Mouse (Mus musculus) midbrain, embryonic 14.5 days (tissue): ENCODE results near the gene Plcxd2. TPM values are rescaled to one million over a fixed set of nuclear protein-coding genes. Genes with fewer than 3 reads are reported as not detected.

ENCODE experiments used
- ATAC-seq: fragments of 200-750 bp; cut with Nextera tagmentation; 2 replicates; pipeline ENCODE4 v1.8.0; 2017; ENCODE audit warnings: moderate number of reproducible peaks, moderate library complexity; ENCODE audit not compliant: low FRiP score, low TSS enrichment
- DNase-seq: peaks from one replicate; pipeline ENCODE4 v3.0.0-alpha.2; 2015
- H3K27ac ChIP-seq: fragments of 300-500 bp; sonication (generic); replicated peaks from 2 replicates; pipeline ENCODE4 v1.5.1; 2014; ENCODE audit warnings: mild to moderate bottlenecking, low read depth, low read length, moderate library complexity
- H3K27me3 ChIP-seq: fragments of 300-500 bp; sonication (generic); 2 replicates; pipeline ENCODE4 v1.6.1; 2014; ENCODE audit warnings: low read length, control low read depth, mixed read lengths; ENCODE audit not compliant: control insufficient read depth, insufficient read depth
- H3K36me3 ChIP-seq: fragments of 300-500 bp; sonication (generic); 2 replicates; pipeline ENCODE4 v1.6.1; 2014; ENCODE audit warnings: low read length, control low read depth; ENCODE audit not compliant: control insufficient read depth, insufficient read depth
- H3K4me1 ChIP-seq: fragments of 300-500 bp; sonication (generic); 2 replicates; pipeline ENCODE4 v1.6.1; 2014; ENCODE audit warnings: mild to moderate bottlenecking, antibody characterized with exemption, low read length, control low read depth; ENCODE audit not compliant: control insufficient read depth, insufficient read depth
- H3K4me2 ChIP-seq: fragments of 300-500 bp; sonication (generic); 2 replicates; pipeline ENCODE4 v1.6.1; 2014; ENCODE audit warnings: mild to moderate bottlenecking, low read length, moderate library complexity
- H3K4me3 ChIP-seq: fragments of 300-500 bp; sonication (generic); replicated peaks from 2 replicates; pipeline ENCODE4 v1.5.1; 2014; ENCODE audit warnings: low read depth, low read length
- H3K9ac ChIP-seq: fragments of 300-500 bp; sonication (generic); replicated peaks from 2 replicates; pipeline ENCODE4 v1.6.1; 2014; ENCODE audit warnings: mild to moderate bottlenecking, low read length, moderate library complexity
- H3K9me3 ChIP-seq: fragments of 300-500 bp; sonication (generic); 2 replicates; pipeline ENCODE4 v1.6.1; 2016; ENCODE audit warnings: low read length, control low read depth, mixed read lengths; ENCODE audit not compliant: control insufficient read depth
- WGBS: fragments of 180-500 bp; shearing (Covaris S2); extraction: QIAGEN DNeasy Blood & Tissue Kit; methylation state at CpG from one replicate; pipeline ENCODE4 v1.1.7; 2014; 5-methylcytosine and 5-hydroxymethylcytosine counted together
- polyA plus RNA-seq: library from polyadenylated mRNA; unstranded; fragments of >200 nt; fragmentation: Nextera tagmentation; extraction: Ambion mirVana; gene quantifications from 2 replicates; pipeline ENCODE4 v1.2.1, GENCODE M21; 2014

The Plcxd2 gene
- polyA plus RNA-seq, 1 experiment from 2014 or later, result 8.7 TPM

DNA sequence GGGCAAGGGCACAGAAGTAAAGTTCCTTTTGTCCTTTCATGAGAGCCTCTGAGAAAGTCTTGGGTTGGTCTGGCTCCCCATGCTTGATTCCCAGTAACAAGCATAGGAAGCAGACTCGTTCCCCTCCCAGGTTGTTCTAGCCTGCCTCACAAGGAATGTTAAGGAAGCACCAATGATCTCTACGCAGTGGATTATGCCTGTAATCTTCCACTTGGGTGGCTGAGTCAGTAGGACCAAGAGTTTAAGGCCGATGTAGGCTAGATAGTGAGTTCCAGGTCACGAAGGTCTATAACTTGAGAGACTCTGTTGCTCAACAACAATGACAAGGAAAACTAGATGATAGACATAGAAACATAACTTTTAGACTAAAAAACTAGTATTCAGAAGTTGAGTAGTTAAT, 9.8 kb upstream of the Plcxd2 start:
- 88% methylated on average over 4 of the region's 4 CpGs for WGBS
- DNase-seq, result no peak
- Histone ChIP-seq H3K4me1 (no peaks in the 10 kb centered on the region), H3K4me2 (no peak overlapping the region), H3K36me3 (no peaks in the 10 kb centered on the region), H3K9ac (no peak overlapping the region), H3K4me3 (no peak overlapping the region), H3K27ac (no peak overlapping the region), H3K27me3 (no peaks in the 10 kb centered on the region), H3K9me3 (no peaks in the 10 kb centered on the region)
- no peak for ATAC-seq

DNA sequence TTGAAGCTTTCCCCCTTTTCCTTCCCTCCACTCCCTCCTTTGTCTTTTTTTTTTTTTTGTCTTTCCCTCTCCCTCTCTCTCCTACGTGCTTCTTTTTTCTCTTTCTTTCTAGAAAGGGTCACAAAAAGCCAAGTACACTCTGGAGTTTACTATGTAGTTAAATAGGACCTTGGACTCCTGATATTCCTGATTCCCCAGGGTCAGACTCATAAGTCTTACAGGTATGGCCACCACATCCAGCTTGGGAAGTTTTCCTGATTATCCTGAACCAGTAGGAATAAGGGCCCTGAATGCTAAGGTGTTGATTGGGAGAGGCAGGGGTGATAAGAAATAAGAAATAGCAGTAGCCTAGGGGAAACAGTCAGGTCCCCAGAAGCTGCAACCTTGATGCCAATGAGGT, 9.3 kb upstream of the Plcxd2 start:
- no peaks in the 10 kb centered on the region for H3K9me3 ChIP-seq
- H3K27ac ChIP-seq, result no peak overlapping the region
- H3K27me3 ChIP-seq, result no peaks in the 10 kb centered on the region
- no peaks in the 10 kb centered on the region for H3K4me1 ChIP-seq
- no peak for ATAC-seq
- DNase-seq, result no peak
- H3K4me2 ChIP-seq, result no peak overlapping the region
- no peaks in the 10 kb centered on the region for H3K36me3 ChIP-seq
- no peak overlapping the region for H3K4me3 ChIP-seq
- WGBS, result 72% methylated on average over 1 of the region's 1 CpGs
- no peak overlapping the region for H3K9ac ChIP-seq

- no peak overlapping the region for H3K9ac ChIP-seq
- 97% methylated on average over 1 of the region's 1 CpGs for WGBS
- no peak for ATAC-seq
- H3K4me3 ChIP-seq, result no peak overlapping the region
- no peaks in the 10 kb centered on the region for H3K27me3 ChIP-seq
- no peaks in the 10 kb centered on the region for H3K9me3 ChIP-seq
- no peak overlapping the region for H3K4me2 ChIP-seq
- H3K4me1 ChIP-seq, result peaks cover 8% of the 10 kb centered on the region; the same call in 1 of the 2 replicates
- no peak overlapping the region for H3K27ac ChIP-seq
- no peak for DNase-seq
- no peaks in the 10 kb centered on the region for H3K36me3 ChIP-seq
These were observed 1.7 kb upstream of the Plcxd2 start for GRCm38 (mm10) chr16:46011696-46012095.

DNA sequence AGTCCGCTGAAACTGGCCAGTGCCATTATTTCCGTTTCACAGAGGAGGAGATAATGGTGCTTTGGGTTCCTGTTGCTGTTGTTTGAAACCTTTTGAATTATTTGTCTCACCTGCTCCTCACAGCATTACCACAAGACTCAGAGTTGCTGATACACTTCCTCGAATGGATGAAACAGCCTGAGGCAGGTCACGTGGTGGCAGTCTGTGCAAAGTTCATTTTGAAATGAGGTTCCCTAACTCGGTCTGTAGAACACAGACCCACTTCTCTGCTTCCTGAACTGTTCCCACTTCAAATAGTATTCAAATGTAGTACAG, 845 bp upstream of the Plcxd2 start:
- DNase-seq (peak; percentile 52), ATAC-seq (peak; percentile 8)
- Histone ChIP-seq H3K4me2 (peak overlapping the region; percentile 88), H3K9me3 (no peaks in the 10 kb centered on the region), H3K36me3 (no peaks in the 10 kb centered on the region), H3K4me3 (peak overlapping the region; percentile 65), H3K9ac (peak overlapping the region; percentile 73), H3K27me3 (no peaks in the 10 kb centered on the region), H3K27ac (peak overlapping the region; percentile 74), H3K4me1 (peaks cover 8% of the 10 kb centered on the region; the same call in 1 of the 2 replicates)
- 4% methylated on average over 5 of the region's 5 CpGs for WGBS

GRCm38 (mm10) chr16:46009717-46010116, 301 bp downstream of the Plcxd2 start:
- no peaks in the 10 kb centered on the region for H3K36me3 ChIP-seq
- peak overlapping the region; percentile 88 for H3K4me2 ChIP-seq
- DNase-seq, result peak; percentile 48
- whole genome bisulfite sequencing, result 2% methylated on average over 13 of the region's 13 CpGs
- no peaks in the 10 kb centered on the region for H3K9me3 ChIP-seq
- peak overlapping the region; percentile 74 for H3K27ac ChIP-seq
- peaks cover 8% of the 10 kb centered on the region; the same call in 1 of the 2 replicates for H3K4me1 ChIP-seq
- peak overlapping the region; percentile 73 for H3K9ac ChIP-seq
- no peaks in the 10 kb centered on the region for H3K27me3 ChIP-seq
- peak; percentile 32 for ATAC-seq
- H3K4me3 ChIP-seq, result peak overlapping the region; percentile 65

DNA sequence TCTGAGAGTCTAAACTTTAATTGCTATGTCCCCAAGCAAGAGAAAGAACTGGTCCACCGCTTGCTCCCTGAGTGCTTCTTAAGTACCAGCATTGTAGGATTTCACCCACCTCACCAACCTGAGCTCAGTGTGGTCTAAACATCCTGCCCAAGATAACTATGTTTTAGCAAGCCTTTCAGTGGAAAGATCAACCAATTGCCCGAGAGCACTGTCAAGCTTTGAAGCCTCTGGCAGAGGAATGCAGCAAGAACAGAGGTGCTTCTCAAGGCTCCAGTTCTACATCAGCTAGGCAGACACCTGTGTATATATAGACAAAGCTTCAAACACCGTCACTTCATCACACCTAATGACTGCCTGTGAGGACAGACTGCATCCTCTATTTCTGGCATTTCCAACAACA, 1.3 kb downstream of the Plcxd2 start:
- DNase-seq (no peak), ATAC-seq (no peak)
- Histone ChIP-seq H3K4me3 (peak overlapping the region; percentile 65), H3K27me3 (no peaks in the 10 kb centered on the region), H3K27ac (no peak overlapping the region), H3K4me2 (peak overlapping the region; percentile 88), H3K4me1 (peaks cover 8% of the 10 kb centered on the region; the same call in 1 of the 2 replicates), H3K9ac (peak overlapping the region; percentile 73), H3K36me3 (no peaks in the 10 kb centered on the region), H3K9me3 (no peaks in the 10 kb centered on the region)
- WGBS, result 71% methylated on average over 3 of the region's 3 CpGs

- peak; percentile 31 for DNase-seq
- Histone ChIP-seq H3K4me3 (peak overlapping the region; percentile 65), H3K27me3 (no peaks in the 10 kb centered on the region), H3K36me3 (no peaks in the 10 kb centered on the region), H3K9me3 (no peaks in the 10 kb centered on the region), H3K4me2 (peak overlapping the region; percentile 88), H3K4me1 (peaks cover 8% of the 10 kb centered on the region; the same call in 1 of the 2 replicates), H3K9ac (no peak overlapping the region), H3K27ac (no peak overlapping the region)
- WGBS, result 75% methylated on average over 5 of the region's 5 CpGs
- ATAC-seq, result no peak
These were observed 1.9 kb downstream of the Plcxd2 start for GRCm38 (mm10) chr16:46008036-46008605.

GRCm38 (mm10) chr16:46006261-46006660, 3.8 kb downstream of the Plcxd2 start:
- H3K4me3 ChIP-seq, result no peak overlapping the region
- no peaks in the 10 kb centered on the region for H3K27me3 ChIP-seq
- no peak for DNase-seq
- H3K27ac ChIP-seq, result no peak overlapping the region
- WGBS, result 85% methylated on average over 10 of the region's 10 CpGs
- no peak overlapping the region for H3K4me2 ChIP-seq
- H3K36me3 ChIP-seq, result no peaks in the 10 kb centered on the region
- ATAC-seq, result no peak
- no peak overlapping the region for H3K9ac ChIP-seq
- H3K9me3 ChIP-seq, result no peaks in the 10 kb centered on the region
- H3K4me1 ChIP-seq, result peaks cover 8% of the 10 kb centered on the region; the same call in 1 of the 2 replicates

DNA sequence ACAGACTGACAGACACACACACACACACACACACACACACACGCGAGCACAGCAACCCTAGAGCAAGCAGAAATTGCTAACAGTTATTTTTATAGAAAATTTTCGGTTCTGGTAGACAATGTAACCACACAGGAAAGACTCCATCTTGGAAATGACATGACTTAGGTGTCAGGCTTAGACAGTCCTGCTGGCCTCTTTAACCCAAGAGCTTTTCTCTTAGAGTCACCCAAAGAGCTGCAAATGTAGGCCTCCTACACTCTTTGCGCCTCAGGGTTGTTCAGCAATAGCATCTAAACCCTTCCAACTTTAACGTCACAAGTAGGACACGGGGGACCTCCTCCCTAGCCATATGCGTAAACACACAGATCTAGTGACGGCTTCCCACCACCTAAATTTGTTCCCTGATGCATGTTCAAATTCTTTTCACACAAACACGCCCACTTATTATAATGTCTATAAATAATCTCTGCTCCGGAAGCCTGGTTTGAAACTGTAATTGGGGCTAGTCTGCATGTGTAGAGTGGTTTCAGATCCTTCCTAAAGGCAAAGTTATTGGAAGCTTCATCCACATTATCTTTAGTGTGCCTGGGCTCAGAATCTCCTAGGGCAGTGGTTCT, 8.4 kb downstream of the Plcxd2 start:
- Histone ChIP-seq H3K36me3 (no peaks in the 10 kb centered on the region), H3K4me2 (no peak overlapping the region), H3K4me3 (no peak overlapping the region), H3K4me1 (no peaks in the 10 kb centered on the region), H3K9me3 (no peaks in the 10 kb centered on the region), H3K9ac (no peak overlapping the region), H3K27ac (no peak overlapping the region), H3K27me3 (no peaks in the 10 kb centered on the region)
- WGBS, result 91% methylated on average over 10 of the region's 10 CpGs
- DNase-seq (no peak), ATAC-seq (no peak)
